Mouse (Mus musculus): Measurements from ENCODE around the gene Mettl5.

GRCm38 (mm10) chr2:69885050-69885449, 365 bp downstream of the Mettl5 start:
- TF ChIP-seq CTCF (IDR thresholded peaks at IDR 0.05; ENCODE audit: low read depth) (no peak), EP300 (IDR thresholded peaks at IDR 0.05; ENCODE audit: low read depth) (no peak)
